Mouse (Mus musculus) MEL (cell line): Measurements from ENCODE around the gene Atp5d. TPM values are rescaled to one million over a fixed set of nuclear protein-coding genes. Genes with fewer than 3 reads are reported as not detected.

ENCODE experiments used
- DNase-seq: peaks from one replicate; pipeline ENCODE4 v3.0.0; 2011; ENCODE audit warnings: low read depth, low spot score
- H3K27ac ChIP-seq: 2 replicates; pipeline ENCODE4 v1.5.1; 2012; ENCODE audit warnings: low read depth, mild to moderate bottlenecking, control low read depth, low read length, moderate library complexity; ENCODE audit not compliant: control insufficient read depth
- H3K27me3 ChIP-seq, 2 experiments: fragments of 150-350 bp in 1 of 2; sonication (generic) in 1 of 2; 2 replicates each; pipeline ENCODE4 v1.6.1; 2012; ENCODE audit warnings: low read length in 2 of 2, mild to moderate bottlenecking in 2 of 2, improper control_type of control experiment in 1 of 2, moderate library complexity in 1 of 2; ENCODE audit not compliant: insufficient read depth in 2 of 2, control insufficient read depth in 1 of 2
- H3K36me3 ChIP-seq, 2 experiments: 2 replicates each; pipeline ENCODE4 v1.6.1; 2012 to 2014; ENCODE audit warnings: low read length in 2 of 2, improper control_type of control experiment in 1 of 2, inconsistent platforms in 1 of 2, mild to moderate bottlenecking in 1 of 2; ENCODE audit not compliant: insufficient read depth in 2 of 2, control insufficient read depth in 1 of 2
- H3K4me1 ChIP-seq, 2 experiments: fragments of 150-350 bp in 1 of 2; sonication (generic) in 1 of 2; 2 replicates each; pipeline ENCODE4 v1.6.1; 2012; ENCODE audit warnings: low read length in 2 of 2, improper control_type of control experiment in 1 of 2, mild to moderate bottlenecking in 1 of 2; ENCODE audit not compliant: insufficient read depth in 2 of 2, control insufficient read depth in 1 of 2
- H3K4me3 ChIP-seq, 2 experiments: fragments of 150-350 bp in 1 of 2; sonication (generic) in 1 of 2; 2 replicates each; pipeline ENCODE4 v1.5.1; 2012; ENCODE audit warnings: low read depth in 2 of 2, low read length in 2 of 2, mild to moderate bottlenecking in 2 of 2, moderate library complexity in 2 of 2, control low read depth in 1 of 2, improper control_type of control experiment in 1 of 2; ENCODE audit not compliant: control insufficient read depth in 1 of 2, insufficient read depth in 1 of 2
- H3K79me2 ChIP-seq: 2 replicates; pipeline ENCODE4 v1.6.1; 2012; ENCODE audit warnings: mild to moderate bottlenecking, low read length, moderate library complexity; ENCODE audit not compliant: control insufficient read depth, poor library complexity, insufficient read depth
- H3K9ac ChIP-seq: 2 replicates; pipeline ENCODE4 v1.6.1; 2012; ENCODE audit warnings: low read depth, mild to moderate bottlenecking, control low read depth, low read length, moderate library complexity; ENCODE audit not compliant: control insufficient read depth, poor library complexity, severe bottlenecking
- H3K9me3 ChIP-seq: fragments of 150-350 bp; sonication (generic); replicated peaks from 2 replicates; pipeline ENCODE4 v1.6.1; 2012; ENCODE audit warnings: mild to moderate bottlenecking, low read length, improper control_type of control experiment, moderate library complexity; ENCODE audit not compliant: insufficient read depth
- BHLHE40 ChIP-seq: IDR thresholded peaks from 2 replicates; pipeline ENCODE4 v1.6.1; 2012; ENCODE audit warnings: low read depth, mild to moderate bottlenecking, inconsistent platforms, low read length, improper control_type of control experiment, borderline replicate concordance
- CHD1 ChIP-seq: IDR thresholded peaks from 2 replicates; pipeline ENCODE4 v1.6.1; 2012; ENCODE audit warnings: low read depth, mild to moderate bottlenecking, inconsistent platforms, low read length, improper control_type of control experiment
- CHD2 ChIP-seq: IDR thresholded peaks from 2 replicates; pipeline ENCODE4 v1.6.1; 2011; ENCODE audit warnings: low read length, improper control_type of control experiment
- CTCF ChIP-seq, 3 experiments: IDR thresholded peaks in 2 of 3; conservative IDR thresholded peaks in 1 of 3; 2 replicates each; pipeline ENCODE4 v1.5.1; 2011 to 2012; ENCODE audit warnings: low read length in 3 of 3, low read depth in 2 of 3, mild to moderate bottlenecking in 2 of 3, improper control_type of control experiment in 1 of 3, inconsistent platforms in 1 of 3, mixed read lengths in 1 of 3, moderate library complexity in 1 of 3; ENCODE audit not compliant: control insufficient read depth in 1 of 3, insufficient read depth in 1 of 3, poor library complexity in 1 of 3, severe bottlenecking in 1 of 3
- EP300 ChIP-seq, 2 experiments: IDR thresholded peaks; 2 replicates each; pipeline ENCODE4 v1.6.1; 2011; ENCODE audit warnings: improper control_type of control experiment in 2 of 2, low read length in 2 of 2, low read depth in 1 of 2, mild to moderate bottlenecking in 1 of 2
- ETS1 ChIP-seq: IDR thresholded peaks from 2 replicates; pipeline ENCODE4 v1.6.1; 2012; ENCODE audit warnings: low read depth, mild to moderate bottlenecking, inconsistent platforms, low read length, improper control_type of control experiment, moderate library complexity
- GABPA ChIP-seq: IDR thresholded peaks from 2 replicates; pipeline ENCODE4 v1.6.1; 2012; ENCODE audit warnings: low read depth, mild to moderate bottlenecking, inconsistent platforms, low read length, improper control_type of control experiment, moderate library complexity
- GATA1 ChIP-seq: IDR thresholded peaks from 2 replicates; pipeline ENCODE4 v1.6.1; 2011; ENCODE audit warnings: low read depth, low read length, improper control_type of control experiment
- HCFC1 ChIP-seq: IDR thresholded peaks from 2 replicates; pipeline ENCODE4 v1.6.1; 2012; ENCODE audit warnings: low read depth, mild to moderate bottlenecking, inconsistent platforms, low read length, improper control_type of control experiment, moderate library complexity
- JUND ChIP-seq: IDR thresholded peaks from 2 replicates; pipeline ENCODE4 v1.6.1; 2011; ENCODE audit warnings: low read depth, mild to moderate bottlenecking, improper control_type of control experiment, low read length
- KAT2A ChIP-seq: conservative IDR thresholded peaks from 2 replicates; pipeline ENCODE4 v1.6.1; 2012; ENCODE audit warnings: low read depth, low read length, improper control_type of control experiment, inconsistent platforms
- MAFK ChIP-seq: IDR thresholded peaks from 2 replicates; pipeline ENCODE4 v1.6.1; 2011; ENCODE audit warnings: low read depth, mild to moderate bottlenecking, low read length, improper control_type of control experiment, borderline replicate concordance
- MAX ChIP-seq: IDR thresholded peaks from 2 replicates; pipeline ENCODE4 v1.6.1; 2011; ENCODE audit warnings: low read length, improper control_type of control experiment
- MAZ ChIP-seq: IDR thresholded peaks from 2 replicates; pipeline ENCODE4 v1.6.1; 2012; ENCODE audit warnings: low read depth, mild to moderate bottlenecking, inconsistent platforms, low read length, improper control_type of control experiment
- MEF2A ChIP-seq: IDR thresholded peaks from 2 replicates; pipeline ENCODE4 v1.6.1; 2014; ENCODE audit warnings: low read depth, mild to moderate bottlenecking, inconsistent platforms, low read length, improper control_type of control experiment; ENCODE audit not compliant: poor library complexity, insufficient replicate concordance, severe bottlenecking; ENCODE audit errors: extremely low read depth
- MXI1 ChIP-seq: IDR thresholded peaks from 2 replicates; pipeline ENCODE4 v1.6.1; 2011; ENCODE audit warnings: mild to moderate bottlenecking, low read depth, low read length, improper control_type of control experiment
- MYB ChIP-seq: IDR thresholded peaks from 2 replicates; pipeline ENCODE4 v1.6.1; 2011; ENCODE audit warnings: mild to moderate bottlenecking, low read depth, low read length, improper control_type of control experiment
- MYC ChIP-seq: IDR thresholded peaks from 2 replicates; pipeline ENCODE4 v1.6.1; 2011; ENCODE audit warnings: low read depth, mild to moderate bottlenecking, low read length, improper control_type of control experiment, moderate library complexity
- NELFE ChIP-seq: IDR thresholded peaks from 2 replicates; pipeline ENCODE4 v1.6.1; 2011; ENCODE audit warnings: low read depth, low read length, improper control_type of control experiment
- NRF1 ChIP-seq: IDR thresholded peaks from 2 replicates; pipeline ENCODE4 v1.6.1; 2014; ENCODE audit warnings: low read depth, mild to moderate bottlenecking, inconsistent platforms, low read length, improper control_type of control experiment, moderate library complexity; ENCODE audit not compliant: poor library complexity, insufficient read depth, severe bottlenecking
- POLR2A ChIP-seq, 2 experiments: IDR thresholded peaks; 2 replicates each; pipeline ENCODE4 v1.6.1; 2011 to 2012; ENCODE audit warnings: low read length in 2 of 2, mild to moderate bottlenecking in 2 of 2, control low read depth in 1 of 2, improper control_type of control experiment in 1 of 2, low read depth in 1 of 2, moderate library complexity in 1 of 2; ENCODE audit not compliant: control insufficient read depth in 1 of 2, insufficient read depth in 1 of 2, poor library complexity in 1 of 2
- POLR2AphosphoS2 ChIP-seq: IDR thresholded peaks from 2 replicates; pipeline ENCODE4 v1.6.1; 2011; ENCODE audit warnings: low read length, improper control_type of control experiment
- POLR2AphosphoS5 ChIP-seq: IDR thresholded peaks from 2 replicates; pipeline ENCODE4 v1.6.1; 2012; ENCODE audit warnings: low read depth, borderline replicate concordance, mild to moderate bottlenecking, inconsistent platforms, low read length, moderate library complexity, mixed read lengths
- RAD21 ChIP-seq: IDR thresholded peaks from 2 replicates; pipeline ENCODE4 v1.6.1; 2011; ENCODE audit warnings: mild to moderate bottlenecking, low read depth, low read length, improper control_type of control experiment
- RCOR1 ChIP-seq: IDR thresholded peaks from 2 replicates; pipeline ENCODE4 v1.6.1; 2012; ENCODE audit warnings: low read depth, mild to moderate bottlenecking, inconsistent platforms, low read length, improper control_type of control experiment
- SIN3A ChIP-seq: IDR thresholded peaks from 2 replicates; pipeline ENCODE4 v1.6.1; 2012; ENCODE audit warnings: low read length, improper control_type of control experiment, inconsistent platforms
- TAL1 ChIP-seq: IDR thresholded peaks from 2 replicates; pipeline ENCODE4 v1.6.1; 2012; ENCODE audit warnings: mild to moderate bottlenecking, inconsistent platforms, low read length, moderate library complexity, mixed read lengths
- TBP ChIP-seq: IDR thresholded peaks from 2 replicates; pipeline ENCODE4 v1.8.0; 2011; ENCODE audit warnings: low read depth, low read length, improper control_type of control experiment
- TCF12 ChIP-seq: IDR thresholded peaks from 2 replicates; pipeline ENCODE4 v1.6.1; 2014; ENCODE audit warnings: low read depth, mild to moderate bottlenecking, inconsistent platforms, low read length, improper control_type of control experiment, moderate library complexity
- USF1 ChIP-seq: IDR thresholded peaks from 2 replicates; pipeline ENCODE4 v1.6.1; 2014; ENCODE audit warnings: low read depth, mild to moderate bottlenecking, inconsistent platforms, low read length, improper control_type of control experiment, moderate library complexity
- USF2 ChIP-seq, 2 experiments: IDR thresholded peaks; 2 replicates each; pipeline ENCODE4 v1.6.1; 2011 to 2012; ENCODE audit warnings: improper control_type of control experiment in 2 of 2, low read length in 2 of 2, borderline replicate concordance in 1 of 2, inconsistent platforms in 1 of 2, low read depth in 1 of 2, mild to moderate bottlenecking in 1 of 2; ENCODE audit not compliant: insufficient read depth in 1 of 2
- ZC3H11A ChIP-seq: IDR thresholded peaks from 2 replicates; pipeline ENCODE4 v1.6.1; 2012; ENCODE audit warnings: low read depth, mild to moderate bottlenecking, inconsistent platforms, low read length, improper control_type of control experiment
- ZKSCAN1 ChIP-seq: IDR thresholded peaks from 2 replicates; pipeline ENCODE4 v1.6.1; 2012; ENCODE audit warnings: low read depth, mild to moderate bottlenecking, inconsistent platforms, low read length, improper control_type of control experiment, moderate library complexity
- ZMIZ1 ChIP-seq: IDR thresholded peaks from 2 replicates; pipeline ENCODE4 v1.6.1; 2012; ENCODE audit warnings: low read depth, mild to moderate bottlenecking, inconsistent platforms, low read length, improper control_type of control experiment, moderate library complexity
- ZNF384 ChIP-seq: IDR thresholded peaks from 2 replicates; pipeline ENCODE4 v1.6.1; 2012; ENCODE audit warnings: low read depth, mild to moderate bottlenecking, inconsistent platforms, low read length, improper control_type of control experiment
- polyA plus RNA-seq, 2 experiments: library from polyadenylated mRNA; stranded (reverse) in 1 of 2; unstranded in 1 of 2; fragments of >175 nt in 1 of 2; fragments of >200 nt in 1 of 2; gene quantifications; 2 replicates each; pipeline versions ENCODE4 v1.2.1 to v1.2.4; 2012; ENCODE audit warnings: low replicate concordance in 2 of 2, low read depth in 1 of 2; ENCODE audit not compliant: insufficient read length in 2 of 2, insufficient read depth in 1 of 2, missing spikeins in 1 of 2
- total RNA-seq: library from RNA; depleted of rRNA; stranded (reverse); fragments of 300-350 nt; gene quantifications from 2 replicates; pipeline ENCODE4 v1.2.3, GENCODE M21; 2012

The Atp5d gene
- total and polyA plus RNA-seq, 3 experiments = 300 to 657 (median 308) TPM

GRCm38 (mm10) chr10:80114341-80115284 is 23.8 kb upstream of the Atp5d start:
- Histone ChIP-seq H3K4me3 (peak overlapping the region; percentile 78 to 84), H3K9ac (peak overlapping the region; percentile 77), H3K27ac (peak overlapping the region; percentile 76), H3K9me3 (no peaks in the 10 kb centered on the region), H3K4me1 (peaks cover 0 to 22% of the 10 kb centered on the region in 2 experiments; a peak in 3 of 4 replicates), H3K27me3 (no peaks in the 10 kb centered on the region), H3K79me2 (peaks cover 45% of the 10 kb centered on the region), H3K36me3 (peaks cover 0 to 20% of the 10 kb centered on the region in 2 experiments; a peak in 2 of 4 replicates)
- DNase-seq = peak; percentile 92
- TF ChIP-seq TBP (no peak), ZNF384 (no peak), RAD21 (peak; percentile 85), GABPA (no peak), MAFK (no peak), ZC3H11A (peak; percentile 76), CHD1 (no peak), TCF12 (no peak; the same call in 1 of the 2 replicates), POLR2AphosphoS2 (no peak), ZMIZ1 (no peak), MXI1 (peak; percentile 19; the same call in 1 of the 2 replicates), POLR2A (IDR thresholded peaks at IDR 0.05; ENCODE audit: control insufficient read depth in 1 of 2, insufficient read depth in 1 of 2, low read depth in 1 of 2, low read length in 2 of 2, poor library complexity in 1 of 2) (no peak; a peak in 1 of 4 replicates), RCOR1 (no peak), MEF2A (no peak), HCFC1 (peak; percentile 51; the same call in 1 of the 2 replicates), USF1 (no peak), GATA1 (no peak), ETS1 (no peak; the same call in 1 of the 2 replicates), POLR2AphosphoS5 (no peak), MAX (peak; percentile 24; the same call in 1 of the 2 replicates), TAL1 (no peak), EP300 (IDR thresholded peaks at IDR 0.05; ENCODE audit: low read depth in 1 of 2, low read length in 2 of 2) (no peak), ZKSCAN1 (no peak), KAT2A (no peak), MYC (0 out of 2 replicates have a peak, but pooled peaks have one; percentile 16), CTCF (IDR thresholded peaks at IDR 0.05 in 2 of 3, conservative IDR thresholded peaks at IDR 0.05 in 1 of 3; ENCODE audit: control insufficient read depth in 1 of 3, insufficient read depth in 1 of 3, low read depth in 2 of 3, low read length in 3 of 3, poor library complexity in 1 of 3, severe bottlenecking in 1 of 3) (peak; percentile 88 to 95 (median 93)), NRF1 (no peak), MAZ (0 out of 2 replicates have a peak, but pooled peaks have one; percentile 58), NELFE (no peak), SIN3A (peak; percentile 56; the same call in 1 of the 2 replicates), JUND (no peak), CHD2 (no peak), BHLHE40 (no peak), USF2 (IDR thresholded peaks at IDR 0.05; ENCODE audit: borderline replicate concordance in 1 of 2, insufficient read depth in 1 of 2, low read depth in 1 of 2, low read length in 2 of 2) (no peak), MYB (no peak)
